Mouse (Mus musculus): ENCODE data around the gene Ssc5d.

- TF ChIP-seq TAL1 (IDR thresholded peaks at IDR 0.05; ENCODE audit: low read length), result no peak
- TF ChIP-seq GATA1 (IDR thresholded peaks at IDR 0.05; ENCODE audit: low read length), result no peak
Observed at GRCm38 (mm10) chr7:4919971-4920370, 5.6 kb upstream of the Ssc5d start.
